Mouse (Mus musculus) kidney, adult 9 months (tissue): ENCODE measurements around the gene Pacs2.

Source experiments
- DNase-seq: peaks from one replicate; pipeline ENCODE4 v3.0.0; 2022

Gene Pacs2

DNA sequence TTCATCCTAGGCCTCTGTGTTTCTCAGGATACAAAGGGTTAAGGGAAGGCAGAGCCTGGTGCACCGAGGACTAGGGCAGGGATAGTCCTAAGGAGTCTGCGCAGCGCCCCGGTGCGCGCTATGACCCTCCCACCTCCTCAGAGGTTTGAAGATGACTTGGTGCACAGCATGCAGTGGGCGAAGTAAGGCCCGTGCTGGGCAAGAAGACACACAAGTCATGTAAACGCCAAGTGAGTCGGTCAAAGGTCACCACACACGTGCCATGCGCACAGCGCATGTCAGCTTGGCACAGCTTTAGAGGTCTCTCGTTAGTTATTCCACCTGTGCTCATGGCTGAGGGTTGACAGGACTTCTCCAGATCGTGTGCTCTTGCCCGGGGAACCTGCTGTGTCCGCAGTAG lies 75.7 kb downstream of the Pacs2 start:
- peak; percentile 58 for DNase-seq

DNA sequence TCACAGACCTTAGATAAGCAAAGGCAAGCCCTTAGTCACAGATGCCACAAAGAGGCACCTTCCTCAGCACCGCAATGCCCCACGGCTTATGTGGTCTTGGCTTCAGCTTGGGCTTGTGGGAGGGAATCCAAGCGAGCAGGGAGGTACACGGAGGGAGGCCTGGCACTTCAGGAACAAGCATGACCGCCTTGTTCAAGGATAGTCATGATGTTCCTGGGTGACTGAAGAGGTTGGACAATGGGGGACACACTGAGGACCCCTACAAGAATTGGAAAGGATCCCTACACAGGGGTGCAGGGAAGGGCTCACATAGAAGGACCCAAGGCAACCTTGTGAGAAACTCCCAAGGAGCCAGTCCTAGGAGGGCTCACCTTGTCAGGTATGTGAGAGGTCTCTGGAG lies 82.7 kb downstream of the Pacs2 start:
- DNase-seq, result no peak

DNA sequence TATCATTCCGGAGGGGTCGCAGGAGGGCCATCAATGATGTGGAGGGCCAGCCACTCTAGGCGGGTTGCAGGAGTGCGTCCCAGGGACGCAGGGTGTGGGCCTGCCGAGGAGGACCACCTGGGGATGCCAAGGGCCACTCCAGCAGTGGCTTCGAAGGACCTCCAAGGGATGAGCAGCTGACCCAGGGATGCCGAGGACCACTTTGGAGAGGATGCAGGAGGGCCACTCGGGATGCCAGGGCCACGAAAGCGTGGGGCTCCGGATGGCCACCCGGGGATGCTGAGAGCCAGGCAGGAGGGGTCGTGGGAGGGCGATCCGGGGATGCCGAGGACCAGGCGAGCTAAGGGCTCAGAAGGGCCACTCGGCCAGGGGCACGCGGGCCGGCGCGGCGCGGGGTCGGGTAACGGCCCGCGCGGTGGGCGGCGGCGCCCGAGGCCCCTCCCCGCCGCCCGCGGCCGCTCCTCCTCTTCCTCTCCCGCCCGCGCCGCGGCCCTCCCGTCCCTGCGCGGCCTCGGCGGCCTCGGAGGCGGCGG lies 83.5 kb downstream of the Pacs2 start, which contains the start of gene Mta1:
Gene Mta1, plus strand, starts transcription at position 530 of the 533 bp plus-strand sequence.
- DNase-seq, result peak; percentile 26

DNA sequence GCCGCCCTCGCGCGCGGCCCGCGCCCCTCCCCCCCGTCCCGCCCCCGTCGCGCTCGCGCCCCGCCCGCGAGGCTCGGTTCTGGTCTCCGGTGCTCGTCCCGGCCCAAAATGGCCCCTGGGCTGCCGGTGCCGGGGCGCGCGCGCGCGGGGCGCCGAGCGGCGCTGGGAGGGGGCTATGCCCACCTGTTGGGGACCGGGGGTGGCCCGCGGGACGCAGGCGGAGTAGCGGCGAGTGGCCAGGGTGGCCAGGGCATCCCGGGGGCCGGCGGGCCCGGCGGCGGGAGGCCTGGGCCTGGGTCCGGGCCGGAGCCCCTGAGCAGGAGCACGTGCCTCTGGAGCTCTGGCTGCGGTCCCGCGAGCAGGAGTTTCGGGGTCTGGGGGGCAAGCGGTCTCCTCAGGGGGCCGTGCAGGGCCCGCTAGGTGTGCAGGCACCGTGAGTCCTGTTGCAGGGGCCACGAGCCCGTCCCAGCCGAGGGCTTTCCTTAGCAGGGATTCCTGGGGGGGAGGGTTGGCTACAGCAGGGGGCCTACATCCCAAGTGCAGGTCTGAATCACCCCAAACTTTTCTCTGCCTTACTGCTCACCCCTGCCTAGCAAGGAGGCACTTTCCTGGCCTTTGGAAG lies 84.3 kb downstream of the Pacs2 start:
- DNase-seq, result no peak

DNA sequence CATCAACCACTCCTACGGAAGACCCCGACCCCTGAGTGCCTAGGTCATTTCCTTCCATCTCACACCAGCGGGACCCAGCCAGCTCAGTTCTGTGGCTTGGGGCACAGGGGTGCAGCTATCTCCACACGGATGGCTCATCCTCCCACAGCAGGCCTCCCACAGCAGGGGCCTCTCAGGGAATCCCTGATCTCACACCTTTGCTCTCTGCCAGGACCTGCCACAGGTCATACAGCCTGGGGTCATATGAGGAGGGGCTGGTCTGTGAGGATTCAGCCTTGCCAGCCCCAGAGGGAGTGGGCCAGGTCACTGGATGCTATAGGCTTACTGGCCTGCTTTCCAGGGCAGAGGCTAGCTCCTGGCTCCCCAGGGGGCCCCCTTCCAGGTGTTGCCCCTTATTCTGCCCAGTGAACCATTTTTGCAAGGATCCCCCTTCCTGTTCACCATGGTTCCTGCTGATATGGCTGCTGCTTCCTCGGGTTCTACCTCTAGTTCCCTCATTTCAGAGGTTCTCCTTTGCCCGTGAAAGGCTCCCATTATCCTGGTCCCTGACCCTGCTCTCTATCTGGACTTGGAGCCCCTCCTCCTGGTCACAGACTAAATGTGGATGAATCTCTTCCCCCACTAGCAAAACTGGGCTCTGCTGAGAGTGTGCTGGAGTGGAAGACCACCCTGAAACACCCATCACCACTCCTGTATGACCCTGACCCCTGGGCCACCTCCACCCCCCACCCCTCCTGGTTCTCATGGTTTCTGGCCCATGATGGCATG lies 85.3 kb downstream of the Pacs2 start:
- DNase-seq, result no peak

DNA sequence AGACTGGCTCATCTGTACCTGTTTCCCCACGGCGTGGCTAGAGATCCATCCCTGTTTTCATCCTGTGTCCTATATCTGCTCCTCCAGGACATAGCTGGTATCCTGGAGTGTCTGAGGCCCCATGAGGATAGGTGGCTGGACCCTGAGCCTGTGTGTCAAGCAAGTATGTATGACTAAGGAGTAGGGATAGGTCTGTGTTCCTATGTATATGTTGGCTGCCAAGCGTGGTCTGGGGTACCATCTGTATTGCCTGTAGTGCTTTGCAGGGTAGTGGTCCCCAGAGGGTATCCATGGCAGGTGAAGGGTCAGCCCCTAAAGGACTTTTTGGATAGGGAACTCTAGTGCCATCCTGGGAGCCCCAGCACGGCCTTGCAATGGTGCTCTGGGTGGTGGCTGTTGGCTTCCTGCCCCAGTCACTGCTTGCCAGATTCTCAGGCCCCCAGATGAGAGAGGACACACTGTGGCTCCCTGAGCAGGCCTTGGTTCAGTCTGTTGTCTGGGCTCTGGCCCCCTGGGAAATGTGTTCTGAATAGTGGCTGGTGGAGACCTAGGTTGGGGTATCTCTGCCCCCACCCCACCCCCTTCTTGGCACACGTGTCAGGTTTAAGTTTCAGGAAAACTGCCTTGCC lies 86.3 kb downstream of the Pacs2 start:
- DNase-seq, result no peak

DNA sequence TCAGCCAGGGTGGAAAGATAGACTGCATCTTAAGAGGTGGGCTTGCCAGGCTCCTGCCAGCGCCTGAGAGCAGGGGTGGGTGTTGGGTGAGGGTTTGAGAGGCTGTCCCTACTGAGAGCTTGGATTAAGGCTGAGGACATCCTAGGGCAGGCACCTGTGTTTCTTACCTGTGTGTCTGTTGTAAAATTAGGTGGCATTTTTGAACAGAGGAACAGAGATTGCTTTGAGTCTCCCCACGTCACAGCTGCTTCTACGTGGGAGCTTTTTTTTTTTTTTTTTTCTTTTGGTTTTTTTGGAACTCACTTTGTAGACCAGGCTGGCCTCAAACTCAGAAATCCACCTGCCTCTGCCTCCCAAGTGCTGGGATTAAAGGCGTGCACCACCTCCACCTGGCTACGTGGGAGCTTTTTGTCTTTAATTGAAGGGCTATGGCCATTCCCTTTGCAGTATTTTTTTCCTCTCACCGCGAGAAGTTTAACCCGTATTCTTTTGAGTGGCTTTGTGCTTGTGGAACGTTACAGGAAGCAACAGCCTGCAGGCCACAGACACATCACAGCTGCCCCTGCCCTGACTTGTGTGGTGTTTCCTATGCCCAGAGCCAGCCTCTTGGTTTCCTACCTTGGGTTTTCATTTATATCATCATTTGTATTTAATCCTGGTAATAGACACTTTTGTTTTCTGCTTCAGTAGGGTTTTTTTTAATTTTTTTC lies 87.1 kb downstream of the Pacs2 start:
- DNase-seq, result no peak

DNA sequence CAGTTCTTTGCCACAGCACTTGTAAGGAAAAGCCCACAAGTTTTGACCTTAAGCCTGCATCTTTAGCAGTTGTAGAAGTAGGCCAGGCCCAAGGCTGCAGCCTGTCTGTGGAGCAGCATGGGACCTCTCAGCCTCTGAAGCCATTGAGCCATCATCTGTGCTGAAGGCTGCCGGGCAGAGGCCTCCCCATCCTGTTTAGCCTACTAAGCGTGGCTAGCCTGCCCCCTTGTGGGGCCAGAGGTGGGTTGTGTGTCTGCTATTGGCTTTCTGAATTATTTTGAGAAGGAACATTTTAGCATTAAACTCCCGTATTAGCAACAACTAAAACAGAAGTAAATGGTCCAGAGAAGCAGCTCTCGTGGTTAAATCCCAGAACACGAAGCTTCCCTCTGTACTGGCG lies 88.2 kb downstream of the Pacs2 start:
- peak; percentile 56 for DNase-seq

DNA sequence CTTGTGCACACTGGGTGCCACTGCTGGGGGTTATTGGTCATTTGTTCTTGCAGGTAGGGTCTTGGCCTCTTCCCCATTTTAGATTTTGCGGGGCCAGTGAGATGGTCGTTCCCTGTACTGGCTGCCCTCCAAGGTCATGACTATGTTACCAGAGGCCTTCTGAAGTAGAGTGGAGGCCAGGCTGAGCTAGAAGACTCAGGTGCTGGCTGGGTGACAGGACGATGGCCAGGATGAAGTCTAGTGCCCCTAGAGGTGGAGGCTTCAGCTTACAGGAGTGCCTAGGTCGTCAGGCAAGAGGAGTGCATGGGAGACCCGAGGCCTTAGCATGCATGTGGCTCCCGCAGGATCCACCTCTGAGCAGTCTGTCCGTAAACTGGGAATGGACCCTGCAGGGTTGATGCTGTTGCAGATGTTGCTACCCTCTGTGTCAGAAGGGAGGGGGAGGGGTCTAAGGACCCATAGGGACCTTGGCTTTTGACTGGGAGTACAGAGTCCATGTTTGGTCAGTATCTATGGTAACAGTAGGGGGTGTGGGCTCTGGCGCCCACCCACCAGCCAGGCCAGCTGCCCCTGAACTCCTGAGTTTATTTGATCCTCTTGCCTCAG lies 89.6 kb downstream of the Pacs2 start:
- DNase-seq, result peak; percentile 45

DNA sequence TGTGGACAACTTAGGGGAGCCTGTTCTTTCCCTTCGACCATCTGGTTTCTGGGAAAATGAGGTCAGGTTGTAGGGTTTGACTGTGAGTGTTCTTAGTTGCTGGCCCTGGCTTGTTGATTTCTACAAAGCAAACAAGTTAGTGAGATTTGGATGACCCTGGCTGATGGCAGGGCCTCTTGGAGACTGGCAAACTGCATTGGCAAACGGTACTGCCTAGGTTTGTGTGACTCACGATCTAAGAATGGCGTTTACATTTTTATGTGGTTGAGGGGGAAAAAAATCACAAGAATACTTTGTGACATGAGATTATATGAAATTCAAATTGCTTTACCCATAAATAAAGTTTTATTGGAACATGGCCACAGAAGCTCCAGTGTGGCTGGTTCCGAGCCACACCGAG lies 92.1 kb downstream of the Pacs2 start:
- DNase-seq, result no peak

DNA sequence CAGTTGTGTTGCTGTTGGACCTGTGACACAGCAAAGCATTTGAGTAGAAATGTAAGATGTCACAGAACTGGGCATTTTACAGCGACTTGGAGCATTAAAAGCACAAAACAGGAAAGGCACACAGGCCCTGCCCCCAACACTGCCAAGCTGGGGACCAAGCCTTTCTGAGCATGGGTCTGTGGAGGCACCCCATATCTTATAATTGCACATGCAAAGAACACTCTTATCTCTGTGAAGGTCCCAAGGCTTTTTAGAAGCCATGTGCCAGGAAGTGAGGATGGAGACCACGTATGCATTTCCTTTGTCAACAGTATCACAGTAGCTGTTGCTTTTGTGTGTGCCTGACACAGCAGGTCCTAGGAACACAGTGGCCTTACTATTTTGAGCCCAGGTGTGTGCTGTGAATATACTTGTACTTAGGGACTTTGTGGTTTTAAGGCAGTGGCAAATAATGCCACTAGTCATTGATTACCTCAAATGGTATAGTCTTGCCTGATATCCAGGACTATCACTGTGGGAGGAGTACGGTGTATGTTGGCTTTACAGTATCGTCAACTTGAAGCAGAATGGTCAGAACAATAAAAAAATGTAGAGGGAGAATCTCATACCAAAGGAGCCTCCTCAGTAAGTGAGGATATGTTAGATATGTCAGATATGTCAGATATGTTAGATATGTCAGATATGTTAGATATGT lies 93.3 kb downstream of the Pacs2 start:
- no peak for DNase-seq

DNA sequence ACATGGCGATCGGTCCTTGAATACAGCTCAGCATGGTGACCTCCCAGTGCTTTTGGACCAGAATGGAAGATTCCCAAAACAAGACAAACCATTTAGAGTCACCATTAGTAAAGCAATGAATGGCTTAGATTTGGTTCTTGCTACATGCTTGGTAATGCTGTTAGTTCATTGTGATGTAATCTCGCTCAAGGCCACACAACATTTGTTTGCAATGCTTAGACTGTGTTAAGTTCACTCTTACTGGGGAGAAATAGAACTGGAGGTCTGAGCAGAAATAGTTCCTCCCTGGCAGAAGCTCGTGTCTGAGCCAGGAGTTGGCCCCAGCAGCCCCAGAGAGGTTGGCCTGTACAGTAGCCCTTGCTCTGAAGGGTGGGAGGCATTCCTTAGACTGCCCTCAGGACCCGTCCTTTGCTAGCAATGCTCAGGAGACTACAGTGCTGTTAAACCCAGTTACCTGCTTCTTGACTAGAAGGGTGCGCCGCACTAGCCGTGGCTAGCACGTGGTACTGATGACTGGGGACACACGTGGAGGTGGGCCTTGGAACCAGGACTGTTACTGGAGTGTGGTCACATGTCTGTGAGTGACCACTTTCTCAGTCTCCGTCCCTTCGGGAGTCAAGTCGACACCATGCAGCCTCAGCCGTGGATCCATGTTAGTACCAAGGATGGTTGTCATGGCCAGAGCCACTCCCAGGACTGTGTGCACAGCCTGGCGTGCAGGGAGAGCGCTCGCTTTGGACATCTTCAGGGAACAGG lies 94.4 kb downstream of the Pacs2 start:
- no peak for DNase-seq

DNA sequence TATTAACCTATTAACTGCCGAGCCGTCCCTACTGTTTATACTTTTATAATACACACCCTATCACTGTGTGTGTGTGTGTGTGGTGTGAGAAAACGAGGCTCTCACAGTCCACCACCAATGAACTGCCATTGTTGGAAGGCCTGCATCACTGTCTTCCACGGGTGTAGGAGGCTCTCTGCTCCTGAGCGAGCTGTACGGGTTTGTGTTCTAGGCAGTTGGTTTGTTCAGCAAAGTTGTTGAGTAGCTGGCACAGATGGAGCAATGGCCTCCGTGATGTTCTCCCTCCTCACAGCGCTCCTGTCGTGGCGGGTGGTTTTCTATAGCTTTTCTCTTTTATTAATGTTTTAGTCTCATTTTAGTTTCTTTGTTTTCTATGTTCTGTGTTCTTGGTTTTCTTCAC lies 95.5 kb downstream of the Pacs2 start:
- DNase-seq, result no peak

DNA sequence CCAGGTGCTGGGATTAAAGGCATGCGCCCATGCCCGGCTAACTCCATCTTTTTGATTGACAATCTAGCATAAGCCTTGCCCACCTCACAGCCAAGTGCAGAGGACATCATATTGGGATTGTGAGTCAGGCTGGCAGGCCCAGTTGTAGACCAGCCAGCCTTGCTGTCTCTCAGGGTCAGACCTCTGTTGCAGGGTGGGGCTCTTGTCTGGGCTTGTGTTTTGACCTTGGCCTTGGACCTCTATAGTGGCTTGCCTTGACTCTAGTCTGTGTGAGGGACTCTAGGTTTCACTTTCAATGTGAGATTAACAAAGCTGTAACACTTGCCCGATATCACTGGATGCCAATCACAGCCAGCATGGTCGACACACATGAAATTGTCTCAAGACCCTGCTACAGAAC lies 99.8 kb downstream of the Pacs2 start:
- DNase-seq, result no peak

DNA sequence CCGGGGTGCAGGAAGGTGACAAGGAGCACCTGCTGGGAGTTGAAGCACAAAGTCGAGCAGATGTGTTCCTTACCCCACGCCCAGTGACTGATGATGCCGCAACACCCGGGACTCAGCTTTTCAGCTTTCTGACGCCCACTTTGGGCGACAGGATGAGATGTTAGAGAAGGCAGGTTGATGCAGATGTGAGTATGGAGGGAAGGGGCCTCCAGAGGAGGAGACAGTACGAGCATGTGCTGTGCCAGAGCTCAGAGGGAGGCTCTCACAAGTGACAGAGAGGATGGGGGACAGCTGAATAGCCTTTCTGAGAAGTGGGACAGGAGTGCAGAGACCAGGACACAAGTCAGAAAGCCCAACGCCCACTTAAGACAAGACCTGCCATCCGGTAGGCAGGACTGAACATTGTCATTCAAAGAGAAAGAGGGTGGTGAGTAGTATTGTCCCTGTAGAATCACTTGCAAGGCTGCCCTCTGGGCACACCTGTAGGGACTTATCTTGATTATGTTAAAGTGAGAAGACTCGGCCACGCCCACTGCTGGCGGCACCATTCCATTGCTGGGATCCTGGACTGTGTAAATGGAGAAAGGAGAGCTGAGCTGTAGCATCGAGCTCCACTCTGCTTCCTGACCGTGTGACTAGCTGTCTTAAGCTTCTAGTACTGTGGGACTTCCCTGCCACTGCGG lies 100.7 kb downstream of the Pacs2 start:
- DNase-seq, result no peak

DNA sequence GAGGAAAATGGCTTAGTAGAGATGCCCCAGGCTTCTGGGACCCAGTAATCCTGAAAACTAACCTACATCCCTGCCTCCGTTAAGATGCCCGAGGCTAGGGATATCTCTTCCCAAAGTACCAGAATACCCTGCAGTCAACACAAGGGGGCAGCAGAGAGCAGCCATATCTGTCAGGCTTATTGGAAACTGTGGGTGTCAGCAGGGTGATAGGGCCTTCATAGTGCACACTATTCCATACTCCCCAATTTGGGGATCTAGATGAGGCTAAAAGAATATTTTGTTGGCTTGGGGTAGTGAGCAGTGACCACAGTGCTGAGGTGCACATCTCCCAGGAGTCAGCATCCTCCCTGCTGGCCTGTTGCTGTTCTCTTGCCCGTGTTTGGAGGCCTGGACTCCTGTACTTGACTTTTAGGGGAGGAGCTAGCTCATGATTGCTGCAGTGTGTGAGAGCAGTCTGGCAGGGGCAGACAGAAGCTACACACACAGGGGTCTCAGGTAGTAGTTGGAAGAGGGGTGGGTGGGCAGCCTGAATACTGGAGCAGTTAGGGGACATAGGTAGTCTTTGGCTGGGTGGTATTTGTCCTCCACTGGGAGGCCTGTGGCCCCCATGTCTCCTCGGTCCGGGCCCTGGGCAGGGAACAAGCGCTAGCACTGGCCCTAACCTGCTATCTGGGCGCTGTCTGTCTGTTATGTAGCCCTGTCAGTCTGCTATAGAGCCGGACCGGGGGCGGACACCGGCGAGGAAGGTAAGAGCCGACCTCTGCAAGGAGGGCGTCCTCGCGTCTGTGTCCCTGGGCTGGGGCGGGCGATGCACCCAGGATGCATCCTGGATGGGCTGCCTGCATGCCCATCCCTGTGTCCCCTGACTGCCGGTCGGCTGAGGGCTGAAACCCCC lies 105.5 kb downstream of the Pacs2 start:
- peak; percentile 77 for DNase-seq
